Mouse (Mus musculus) thymus, postnatal 14 days (tissue): ENCODE measurements at regions not wholly inside any gene's neighbourhood (a gene's known extent, or its start where the extent isn't known, plus 50 kb on each side); places are given as distances from the start of the nearest gene placed in this dataset.

Experiments used
- DNase-seq: peaks from one replicate; pipeline ENCODE4 v3.0.0; 2021

DNA sequence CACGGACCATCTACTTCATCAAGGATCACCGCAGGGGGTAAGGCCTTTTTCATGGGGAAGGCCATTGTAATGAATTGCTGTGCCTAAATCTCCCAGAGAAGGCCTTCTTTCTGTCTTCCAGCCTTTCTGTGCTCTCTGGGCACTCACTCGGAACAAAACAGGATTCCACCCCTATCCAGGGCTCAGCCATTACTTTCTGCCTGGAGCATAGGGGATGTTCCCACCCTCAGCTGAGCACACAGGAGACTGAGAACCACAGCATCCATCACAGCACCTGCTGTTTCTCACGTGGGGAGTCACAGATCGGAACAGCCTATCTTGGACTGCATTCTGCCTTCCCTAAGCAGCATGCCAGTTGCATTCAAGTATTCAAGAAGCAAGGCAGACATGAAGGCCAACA lies 4071.8 kb upstream of the Gm7489 start:
- no peak for DNase-seq

DNA sequence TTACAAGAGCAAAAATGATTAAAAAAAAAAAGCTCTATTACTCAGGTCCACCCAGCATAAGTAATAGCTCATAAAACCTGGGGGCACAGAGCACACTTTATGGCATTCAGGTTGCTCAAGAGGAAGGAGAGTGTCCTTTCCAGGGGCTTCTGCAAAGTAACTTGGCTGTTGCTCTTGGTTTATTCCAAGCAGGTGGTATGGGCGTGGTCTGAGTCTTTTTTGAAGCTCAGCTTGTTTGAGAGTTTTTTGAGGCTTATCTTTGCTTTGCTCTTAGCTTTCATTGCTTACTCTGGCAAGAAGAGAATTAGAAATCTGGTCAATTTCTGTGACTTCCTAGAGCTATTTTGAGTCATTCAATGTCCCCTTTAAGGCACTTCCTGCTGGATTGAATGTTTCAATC lies 4024.4 kb upstream of the Gm7489 start:
- DNase-seq = peak; percentile 52

DNA sequence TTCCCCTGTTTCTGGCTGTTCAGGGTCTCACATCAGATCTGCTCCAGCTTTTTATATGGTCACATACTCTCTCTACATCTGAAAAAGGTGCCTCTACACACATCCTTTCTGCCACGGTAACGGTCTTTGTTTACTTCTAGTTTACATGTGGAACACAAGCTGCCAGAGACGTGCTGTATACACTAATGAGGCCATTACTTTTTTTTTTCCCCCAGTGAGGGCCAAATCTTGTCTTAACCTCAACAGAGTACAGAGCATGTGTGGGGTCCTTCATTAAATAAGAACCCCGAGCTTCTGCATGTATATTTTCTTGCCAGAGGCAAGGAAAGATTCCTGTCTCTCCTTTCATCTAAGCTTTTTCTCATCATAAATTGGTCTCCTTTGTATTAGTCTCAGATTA lies 4010.2 kb upstream of the Gm7489 start:
- DNase-seq = no peak

DNA sequence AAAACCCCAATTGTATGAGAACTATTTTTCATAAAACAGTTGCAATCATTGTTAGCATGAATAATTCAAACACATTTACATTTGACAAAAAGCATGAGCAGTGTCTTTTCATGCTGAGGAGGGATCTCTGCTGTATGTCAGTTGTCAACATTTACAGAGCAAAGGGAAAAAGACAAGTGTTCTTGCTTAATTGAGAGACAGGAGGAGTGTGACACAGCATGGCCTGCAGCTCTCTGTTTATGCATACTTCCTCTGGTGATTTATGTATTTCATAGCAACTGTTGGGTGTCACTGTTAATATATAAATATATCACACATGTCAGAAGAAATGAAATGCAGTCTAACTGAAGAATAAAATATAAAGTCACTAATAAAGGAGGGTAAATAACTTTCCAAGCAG lies 3998.8 kb upstream of the Gm7489 start:
- DNase-seq = no peak

DNA sequence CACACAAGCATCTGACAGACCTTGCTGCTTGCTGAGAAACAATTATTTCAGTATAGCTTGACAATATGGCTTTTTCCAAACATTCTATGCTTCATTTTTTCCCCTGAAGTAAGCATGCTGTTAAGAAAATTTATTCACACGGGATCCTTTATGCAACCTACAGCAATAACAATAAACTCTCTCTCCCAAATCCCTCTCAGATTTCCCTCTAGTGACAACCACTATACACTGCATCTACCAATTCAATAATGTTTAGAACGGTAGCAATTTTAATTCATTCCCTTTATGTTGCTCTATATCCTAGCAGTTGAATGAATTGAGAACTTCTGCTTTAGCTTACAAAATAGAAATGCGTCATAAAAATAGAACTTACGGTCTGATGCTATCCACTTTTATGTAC lies 3988.7 kb upstream of the Gm7489 start:
- DNase-seq = no peak

DNA sequence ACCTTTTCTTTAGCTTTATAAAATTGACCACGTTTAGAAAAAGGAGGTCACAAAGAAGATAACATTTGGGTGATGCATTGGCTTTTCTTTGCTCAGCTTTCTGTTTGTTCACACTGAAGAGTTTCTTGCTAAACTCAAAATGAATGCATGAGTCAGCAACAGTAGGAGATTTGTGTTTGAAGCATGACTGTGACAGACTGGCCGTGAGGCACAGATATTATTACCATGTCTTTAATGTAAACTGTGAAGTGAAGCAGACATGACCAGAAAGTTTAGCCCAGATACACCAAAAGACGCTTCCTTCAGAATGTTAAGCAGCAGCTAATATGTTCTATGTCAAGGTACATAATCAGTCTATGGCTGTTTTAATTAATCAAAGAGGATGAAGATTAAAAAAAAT lies 3985.9 kb upstream of the Gm7489 start:
- no peak for DNase-seq

DNA sequence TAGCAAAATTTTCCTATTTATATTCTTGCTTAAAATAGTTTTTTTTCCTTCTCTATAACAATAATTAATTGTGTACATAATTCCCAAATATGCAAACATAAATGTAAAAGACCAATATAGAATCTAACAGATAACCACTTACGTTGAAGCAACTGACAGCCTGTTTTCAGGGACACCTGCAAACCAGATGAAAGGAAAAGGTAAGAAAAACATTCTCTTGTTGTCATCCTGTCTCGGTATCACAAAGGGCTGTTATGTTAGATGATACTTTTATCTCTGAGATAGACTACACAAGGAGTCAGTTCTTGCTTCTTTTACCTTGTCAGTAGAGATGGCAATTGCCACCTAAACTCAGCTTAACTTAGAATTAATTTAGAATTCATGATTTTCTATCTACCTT lies 3984.9 kb upstream of the Gm7489 start:
- peak; percentile 37 for DNase-seq
